Mouse (Mus musculus) stomach, embryonic 14.5 days (tissue): ENCODE data around the gene Blzf1. TPM values are rescaled to one million over a fixed set of nuclear protein-coding genes. Genes with fewer than 3 reads are reported as not detected.

Source experiments
- ATAC-seq: fragments of 200-750 bp; cut with Nextera tagmentation; 2 replicates; pipeline ENCODE4 v1.8.0; 2017; ENCODE audit warnings: low read depth, moderate TSS enrichment; ENCODE audit not compliant: insufficient number of reproducible peaks, insufficient read depth, low FRiP score
- H3K27ac ChIP-seq: fragments of 300-500 bp; sonication (generic); 2 replicates; pipeline ENCODE4 v1.5.1; 2014; ENCODE audit warnings: mild to moderate bottlenecking, low read length, moderate library complexity, mixed read lengths
- H3K27me3 ChIP-seq: fragments of 300-500 bp; sonication (generic); 2 replicates; pipeline ENCODE4 v1.6.1; 2014; ENCODE audit warnings: low read length, control low read depth, mixed read lengths; ENCODE audit not compliant: control insufficient read depth, insufficient read depth
- H3K36me3 ChIP-seq: fragments of 300-500 bp; sonication (generic); 2 replicates; pipeline ENCODE4 v1.6.1; 2014; ENCODE audit warnings: mild to moderate bottlenecking, control low read depth, low read length, moderate library complexity, mixed read lengths; ENCODE audit not compliant: control insufficient read depth, insufficient read depth
- H3K4me1 ChIP-seq: fragments of 300-500 bp; sonication (generic); 2 replicates; pipeline ENCODE4 v1.6.1; 2014; ENCODE audit warnings: low read length, control low read depth, mixed read lengths; ENCODE audit not compliant: control insufficient read depth, insufficient read depth
- H3K4me2 ChIP-seq: fragments of 300-500 bp; sonication (generic); replicated peaks from 2 replicates; pipeline ENCODE4 v1.6.1; 2014; ENCODE audit warnings: low read depth, low read length, control low read depth
- H3K4me3 ChIP-seq: fragments of 300-500 bp; sonication (generic); 2 replicates; pipeline ENCODE4 v1.5.1; 2014; ENCODE audit warnings: low read depth, low read length, control low read depth
- H3K9ac ChIP-seq: fragments of 300-500 bp; sonication (generic); replicated peaks from 2 replicates; pipeline ENCODE4 v1.6.1; 2014; ENCODE audit warnings: low read depth, mild to moderate bottlenecking, control low read depth, low read length, moderate library complexity, mixed read lengths
- H3K9me3 ChIP-seq: fragments of 300-500 bp; sonication (generic); 2 replicates; pipeline ENCODE4 v1.6.1; 2016; ENCODE audit warnings: low read depth, low read length, control low read depth; ENCODE audit not compliant: control insufficient read depth
- WGBS: fragments of 180-500 bp; shearing (Covaris S2); extraction: QIAGEN DNeasy Blood & Tissue Kit; methylation state at CpG from one replicate; pipeline ENCODE4 v1.1.7; 2014; 5-methylcytosine and 5-hydroxymethylcytosine counted together
- polyA plus RNA-seq: library from polyadenylated mRNA; unstranded; fragments of >200 nt; fragmentation: Nextera tagmentation; extraction: Ambion mirVana; gene quantifications from 2 replicates; pipeline ENCODE4 v1.2.1, GENCODE M21; 2014

Gene Blzf1
- polyA plus RNA-seq, 1 experiment from 2014 or later, result 25.6 TPM

DNA sequence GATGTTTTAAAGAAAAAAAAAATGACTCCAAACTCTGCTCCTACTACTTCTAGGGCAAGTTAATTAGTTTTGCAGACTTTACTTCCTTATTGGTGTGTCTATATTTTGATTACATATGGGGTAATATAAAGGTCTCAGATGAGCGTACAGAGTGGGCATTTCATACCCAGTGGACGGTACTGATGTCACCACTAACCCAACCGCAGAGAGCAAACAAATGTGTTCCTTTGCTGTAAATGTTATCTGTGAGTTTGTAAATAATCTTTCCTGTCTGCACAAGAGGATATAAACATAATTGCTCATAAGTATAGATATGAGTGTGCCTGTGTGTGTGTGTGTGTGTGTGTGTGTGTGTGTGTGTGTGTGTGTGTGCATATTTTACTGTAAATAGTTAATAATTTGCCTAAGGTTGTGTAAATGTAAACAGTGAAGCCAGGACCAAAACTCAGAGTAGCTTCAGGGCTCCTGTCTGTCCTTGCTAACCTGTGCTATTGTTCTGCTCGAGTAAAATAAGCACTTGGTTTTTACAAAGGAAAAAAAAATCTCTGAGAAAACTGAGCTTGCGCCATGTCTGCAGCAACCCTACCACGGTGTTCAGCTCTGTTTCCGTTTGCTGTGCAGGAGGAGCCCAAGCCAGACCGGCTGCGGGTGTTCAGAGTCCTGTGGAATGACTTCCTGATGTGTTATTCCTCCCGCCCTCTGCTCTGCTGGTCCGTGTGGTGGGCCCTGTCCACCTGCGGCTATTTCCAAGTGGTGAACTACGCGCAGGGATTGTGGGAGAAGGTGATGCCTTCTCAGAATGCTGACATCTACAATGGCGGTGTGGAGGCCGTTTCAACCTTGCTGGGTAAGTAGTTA, 46.9 kb downstream of the Blzf1 start:
- Histone ChIP-seq H3K9ac (no peak overlapping the region), H3K9me3 (no peaks in the 10 kb centered on the region), H3K4me3 (no peak overlapping the region), H3K27me3 (no peaks in the 10 kb centered on the region), H3K36me3 (peaks cover 24% of the 10 kb centered on the region), H3K4me2 (no peak overlapping the region), H3K4me1 (no peaks in the 10 kb centered on the region), H3K27ac (no peak overlapping the region)
- 73% methylated on average over 16 of the region's 16 CpGs for WGBS
- ATAC-seq, result 0 out of 2 replicates have a peak, but pooled peaks have one; percentile 37

DNA sequence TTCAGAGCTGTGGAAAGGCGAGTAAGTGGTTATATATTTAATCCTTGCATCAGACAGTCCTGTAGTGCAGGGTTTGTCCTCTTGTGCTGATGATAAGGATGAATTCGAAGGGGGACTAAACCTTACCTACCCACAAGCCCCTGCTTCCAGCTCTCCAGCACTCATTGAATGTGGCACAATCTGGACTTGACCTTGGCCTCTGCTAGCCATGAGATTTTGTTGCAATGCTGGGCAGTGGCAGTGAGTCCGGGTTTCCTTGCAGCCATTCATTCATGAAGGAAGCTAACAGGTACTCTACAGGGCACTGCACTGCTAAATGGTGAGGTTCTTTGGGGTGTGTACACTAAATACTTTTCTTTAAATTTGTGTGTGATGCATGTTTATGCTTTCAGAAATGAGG, 52.5 kb downstream of the Blzf1 start:
- H3K27me3 ChIP-seq, result no peaks in the 10 kb centered on the region
- ATAC-seq, result no peak
- 81% methylated on average over 3 of the region's 3 CpGs for WGBS

DNA sequence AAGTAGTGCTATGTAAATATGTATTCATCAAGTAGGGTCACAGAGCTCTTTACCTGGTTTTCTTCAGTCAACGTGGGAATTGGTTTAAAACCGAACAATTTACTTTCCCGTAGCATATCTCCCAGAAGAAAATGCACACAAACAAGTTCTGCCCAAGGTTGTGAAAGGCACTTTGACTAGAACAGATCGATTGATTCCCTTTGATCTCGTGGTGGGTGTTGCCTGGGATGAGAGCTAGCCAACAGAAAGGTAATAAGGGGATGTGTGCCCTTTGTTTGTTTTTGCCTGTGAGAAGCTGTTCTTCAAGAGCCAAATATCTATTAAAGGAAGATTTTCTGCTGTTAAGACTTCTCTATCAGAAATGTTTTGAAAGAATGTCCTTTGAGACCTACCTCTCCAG, 54.7 kb downstream of the Blzf1 start:
- WGBS, result 51% methylated on average over 5 of the region's 5 CpGs
- ATAC-seq, result no peak
- H3K4me2 ChIP-seq, result no peak overlapping the region

More for the DNA sequence above, 52.5 kb downstream of the Blzf1 start:
- H3K9me3 ChIP-seq, result no peaks in the 10 kb centered on the region
- peaks cover 8% of the 10 kb centered on the region; the same call in 1 of the 2 replicates for H3K36me3 ChIP-seq
- H3K27ac ChIP-seq, result no peak overlapping the region
- H3K4me1 ChIP-seq, result peaks cover 11% of the 10 kb centered on the region; the same call in 1 of the 2 replicates
- no peak overlapping the region for H3K9ac ChIP-seq
- no peak overlapping the region for H3K4me2 ChIP-seq
- no peak overlapping the region for H3K4me3 ChIP-seq

DNA sequence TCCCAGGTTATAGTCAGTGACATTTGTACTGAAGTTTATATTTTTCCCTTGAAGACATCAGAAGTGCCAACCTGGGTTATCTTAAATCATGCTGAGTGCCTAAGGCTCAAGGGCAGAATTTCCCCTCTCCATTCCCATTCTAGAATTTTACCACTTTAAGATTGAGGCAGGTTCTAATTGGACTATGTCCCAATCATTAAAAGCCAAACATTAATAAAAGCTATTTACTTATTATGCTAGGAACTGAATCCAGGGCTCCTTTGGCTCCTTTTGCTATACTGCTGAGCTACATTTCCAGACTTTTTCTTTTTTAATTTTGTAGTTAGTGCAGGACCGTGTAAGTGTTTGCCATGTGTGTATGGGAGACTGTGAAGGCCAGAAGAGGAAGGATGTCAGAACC, 55.9 kb downstream of the Blzf1 start:
- Histone ChIP-seq H3K27me3 (no peaks in the 10 kb centered on the region), H3K9ac (no peak overlapping the region), H3K27ac (no peak overlapping the region), H3K4me3 (no peak overlapping the region), H3K4me2 (no peak overlapping the region), H3K36me3 (no peaks in the 10 kb centered on the region; the same call in 1 of the 2 replicates), H3K4me1 (peaks cover 16% of the 10 kb centered on the region), H3K9me3 (no peaks in the 10 kb centered on the region)
- 86% methylated on average over 1 of the region's 1 CpGs for WGBS
- no peak for ATAC-seq

More for the DNA sequence above, 54.7 kb downstream of the Blzf1 start:
- no peak overlapping the region for H3K9ac ChIP-seq
- peaks cover 16% of the 10 kb centered on the region for H3K4me1 ChIP-seq
- no peak overlapping the region for H3K27ac ChIP-seq
- H3K36me3 ChIP-seq, result peaks cover 5% of the 10 kb centered on the region; the same call in 1 of the 2 replicates
- no peak overlapping the region for H3K4me3 ChIP-seq
- no peaks in the 10 kb centered on the region for H3K27me3 ChIP-seq
- H3K9me3 ChIP-seq, result no peaks in the 10 kb centered on the region

DNA sequence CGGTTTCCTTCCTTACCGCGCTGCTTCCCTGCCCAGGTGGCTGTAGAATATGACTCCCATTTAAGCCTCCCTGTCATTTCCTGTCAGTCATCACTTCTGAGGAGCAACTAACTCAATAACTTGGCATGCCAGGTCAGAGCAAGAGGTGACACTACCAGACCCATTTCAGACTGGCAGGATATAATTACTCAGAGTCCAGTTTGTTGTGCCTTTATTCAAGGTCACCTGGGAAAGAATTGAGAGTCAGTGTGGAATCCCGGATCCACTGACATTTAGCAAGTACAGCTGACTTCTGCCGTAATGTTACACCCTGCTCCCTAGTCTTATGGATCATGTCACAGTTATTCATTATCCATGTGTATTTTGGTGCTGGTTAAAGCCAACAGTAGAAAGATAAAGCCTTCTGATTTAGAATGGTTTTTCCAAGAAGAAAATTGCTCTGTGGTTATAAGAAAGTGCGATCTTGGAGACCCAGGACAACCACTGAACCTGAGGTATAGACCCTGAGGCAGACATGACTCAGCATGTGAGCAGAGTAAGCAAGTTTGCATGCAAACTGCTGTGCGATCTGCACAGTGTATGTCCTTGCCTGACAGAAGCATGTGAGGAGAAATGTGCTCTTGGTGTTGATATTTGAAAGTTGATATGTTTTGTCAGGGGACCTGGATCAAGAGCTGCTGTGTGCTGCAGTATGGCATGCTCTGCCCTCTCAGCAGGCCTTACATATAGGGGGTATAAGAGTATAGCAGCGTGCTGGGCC, 56.7 kb downstream of the Blzf1 start:
- WGBS, result 50% methylated on average over 8 of the region's 8 CpGs
- H3K9ac ChIP-seq, result no peak overlapping the region
- H3K27ac ChIP-seq, result no peak overlapping the region

DNA sequence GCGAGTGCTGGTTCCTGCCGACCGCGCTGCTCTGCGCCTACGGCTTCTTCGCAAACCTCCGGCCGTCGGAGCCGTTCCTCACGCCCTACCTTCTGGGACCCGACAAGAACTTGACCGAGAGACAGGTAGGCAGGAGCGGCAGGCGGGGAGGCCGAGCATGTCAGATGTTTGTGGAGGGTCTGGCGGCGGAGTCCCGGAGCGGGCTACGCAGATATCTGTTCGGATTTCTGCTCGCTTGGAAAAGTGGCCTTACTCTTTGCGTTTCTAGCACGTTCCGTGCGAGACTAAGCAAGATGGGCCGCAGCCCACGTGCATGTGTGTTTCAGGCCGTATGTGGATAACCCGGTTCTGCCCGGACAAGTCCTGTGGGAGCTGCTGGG, 58.0 kb downstream of the Blzf1 start:
- no peaks in the 10 kb centered on the region for H3K36me3 ChIP-seq
- ATAC-seq, result no peak; the same call in 1 of the 2 replicates
- no peaks in the 10 kb centered on the region for H3K27me3 ChIP-seq
- H3K4me1 ChIP-seq, result peaks cover 16% of the 10 kb centered on the region
- H3K4me3 ChIP-seq, result peak overlapping the region; percentile 71
- under 1% methylated on average over 33 of the region's 33 CpGs for WGBS
- peak overlapping the region; percentile 37 for H3K9ac ChIP-seq
- no peaks in the 10 kb centered on the region for H3K9me3 ChIP-seq
- H3K4me2 ChIP-seq, result peak overlapping the region; percentile 57
- peak overlapping the region; percentile 66 for H3K27ac ChIP-seq

More for the DNA sequence above, 56.7 kb downstream of the Blzf1 start:
- peak overlapping the region; percentile 57 for H3K4me2 ChIP-seq
- ATAC-seq, result no peak
- peaks cover 16% of the 10 kb centered on the region for H3K4me1 ChIP-seq
- H3K9me3 ChIP-seq, result no peaks in the 10 kb centered on the region
- no peaks in the 10 kb centered on the region for H3K27me3 ChIP-seq
- peak overlapping the region; percentile 71 for H3K4me3 ChIP-seq
- no peaks in the 10 kb centered on the region for H3K36me3 ChIP-seq

DNA sequence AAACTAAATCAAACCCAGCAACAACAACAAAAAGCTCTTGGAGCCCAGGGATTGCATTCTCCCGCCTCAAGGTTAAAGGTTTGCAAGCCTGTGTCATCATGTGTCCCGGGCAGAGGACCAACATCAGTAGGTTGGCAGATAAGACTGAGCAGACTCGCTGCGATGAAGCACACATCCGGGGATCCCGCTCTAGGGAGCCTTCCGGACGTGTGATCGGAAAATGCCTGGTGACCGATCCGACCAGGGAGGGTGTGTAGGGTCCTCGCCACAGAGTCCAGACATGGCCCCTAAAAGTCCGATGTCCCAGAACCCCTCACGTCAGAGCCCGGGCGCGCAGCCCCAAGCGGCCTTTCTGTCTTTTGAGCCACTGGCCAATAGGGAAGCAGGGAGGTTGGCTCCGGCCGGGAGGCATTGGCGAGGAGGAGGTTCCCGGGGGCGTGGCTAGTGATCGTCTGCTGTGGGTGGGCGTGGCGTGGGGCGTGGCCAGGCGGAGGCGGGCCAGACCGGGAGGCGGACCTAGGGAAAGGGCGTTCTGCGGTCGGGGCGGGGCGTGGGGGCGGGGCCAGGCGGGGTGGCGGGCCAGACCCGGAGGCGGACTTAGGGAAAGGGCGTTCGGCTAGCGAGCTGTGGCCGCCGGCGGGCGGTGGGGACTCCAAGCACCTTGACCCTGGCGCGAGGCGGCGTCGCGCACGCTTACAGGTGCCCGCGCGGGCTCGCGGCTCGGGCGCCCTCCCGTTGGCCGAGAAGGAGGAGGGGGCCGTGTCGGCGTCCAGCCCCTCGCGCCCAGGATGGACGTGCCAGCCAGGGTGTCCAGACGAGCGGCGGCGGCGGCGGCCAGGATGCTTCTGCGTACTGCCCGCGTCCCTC, 58.6 kb downstream of the Blzf1 start, which contains the start of gene Slc19a2:
Slc19a2 (plus strand) TSS at position 582 of the 867 bp plus-strand sequence.
- 1% methylated on average over 77 of the region's 79 CpGs for WGBS
- H3K9me3 ChIP-seq, result no peaks in the 10 kb centered on the region
- no peaks in the 10 kb centered on the region for H3K27me3 ChIP-seq
- H3K27ac ChIP-seq, result peak within 1 kb of the TSS; percentile 66
- peaks cover 16% of the 10 kb centered on the region for H3K4me1 ChIP-seq
- H3K36me3 ChIP-seq, result no peaks in the 10 kb centered on the region
- H3K9ac ChIP-seq, result peak within 1 kb of the TSS; percentile 37
- peak within 1 kb of the TSS; percentile 57 for H3K4me2 ChIP-seq
- H3K4me3 ChIP-seq, result peak within 1 kb of the TSS; percentile 71
- ATAC-seq, result peak; percentile 96

DNA sequence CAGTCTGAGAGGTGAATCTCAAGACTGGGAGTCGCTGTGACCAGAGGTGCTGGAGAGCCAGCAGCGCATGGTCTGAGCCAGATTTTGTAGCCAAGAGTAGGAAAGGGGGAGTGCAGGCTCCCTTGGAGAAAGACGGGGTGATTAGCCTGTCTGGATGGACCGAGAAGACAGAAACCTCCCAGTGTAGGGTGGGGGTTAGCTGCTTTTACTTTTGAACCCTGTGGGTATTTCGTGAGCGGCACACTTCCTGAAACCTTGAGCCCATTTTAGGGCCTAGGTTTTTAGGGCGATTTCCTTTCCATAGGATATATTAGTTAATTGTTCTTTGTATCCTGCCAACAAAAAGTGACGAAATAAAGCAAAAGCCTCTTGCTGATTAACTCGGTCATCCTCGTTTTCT, 59.3 kb downstream of the Blzf1 start:
- H3K27me3 ChIP-seq, result no peaks in the 10 kb centered on the region
- H3K4me3 ChIP-seq, result peak overlapping the region; percentile 71
- H3K4me2 ChIP-seq, result peak overlapping the region; percentile 43
- 17% methylated on average over 10 of the region's 10 CpGs for WGBS
- H3K36me3 ChIP-seq, result no peaks in the 10 kb centered on the region
- no peak for ATAC-seq
- H3K9me3 ChIP-seq, result no peaks in the 10 kb centered on the region
- peaks cover 16% of the 10 kb centered on the region for H3K4me1 ChIP-seq
- H3K27ac ChIP-seq, result no peak overlapping the region
- peak overlapping the region; percentile 31 for H3K9ac ChIP-seq
